Mouse (Mus musculus): ENCODE results near the gene Nostrin. TPM values are rescaled to one million over a fixed set of nuclear protein-coding genes. Genes with fewer than 3 reads are reported as not detected.

Nostrin gene
- polyA plus RNA-seq, 1 experiment from 2014 or later: 10.3 TPM

GRCm38 (mm10) chr2:69205185-69205584 lies 69.6 kb downstream of the Nostrin start:
- DNase-seq (ENCODE audit: low spot score): peak; percentile 34
- H3K27ac ChIP-seq: peak overlapping the region; percentile 88
- 10% methylated on average over 6 of the region's 6 CpGs for WGBS

GRCm38 (mm10) chr2:69205791-69206351 lies 70.3 kb downstream of the Nostrin start, which contains the start of gene Spc25:
Spc25 (minus strand) TSS chr2:69206194.
- Histone ChIP-seq H3K4me2 (ENCODE audit: low read length) (peak within 1 kb of the TSS; percentile 78), H3K4me3 (replicated peaks; ENCODE audit: low read depth, low read length) (peak within 1 kb of the TSS; percentile 76), H3K4me1 (replicated peaks; ENCODE audit: insufficient read depth, low read length) (no peaks in the 10 kb centered on the region), H3K27me3 (ENCODE audit: insufficient read depth, low read length) (no peaks in the 10 kb centered on the region), H3K9ac (ENCODE audit: low read depth, low read length) (peak within 1 kb of the TSS; percentile 76), H3K36me3 (ENCODE audit: insufficient read depth, low read length) (peaks cover 9% of the 10 kb centered on the region; the same call in 1 of the 2 replicates), H3K27ac (peak within 1 kb of the TSS; percentile 88), H3K9me3 (replicated peaks; ENCODE audit: low read length) (no peaks in the 10 kb centered on the region)
- DNase-seq (ENCODE audit: low spot score) (peak; percentile 99), ATAC-seq (replicated peaks; ENCODE audit: low FRiP score, low read depth) (peak; percentile 98)
- TF ChIP-seq CTCF (IDR thresholded peaks at IDR 0.05; ENCODE audit: low read depth): peak; percentile 47
- under 1% methylated on average over 46 of the region's 46 CpGs for WGBS

More at GRCm38 (mm10) chr2:69205185-69205584, 69.6 kb downstream of the Nostrin start:
- no peaks in the 10 kb centered on the region for H3K9me3 ChIP-seq (replicated peaks; ENCODE audit: low read length)
- peaks cover 9% of the 10 kb centered on the region; the same call in 1 of the 2 replicates for H3K36me3 ChIP-seq (ENCODE audit: insufficient read depth, low read length)
- no peak for ATAC-seq (replicated peaks; ENCODE audit: low FRiP score, low read depth)
- H3K27me3 ChIP-seq (ENCODE audit: insufficient read depth, low read length): no peaks in the 10 kb centered on the region
- H3K4me1 ChIP-seq (replicated peaks; ENCODE audit: insufficient read depth, low read length): no peaks in the 10 kb centered on the region
- peak overlapping the region; percentile 78 for H3K4me2 ChIP-seq (ENCODE audit: low read length)
- H3K4me3 ChIP-seq (replicated peaks; ENCODE audit: low read depth, low read length): peak overlapping the region; percentile 76
- TF ChIP-seq CTCF (IDR thresholded peaks at IDR 0.05; ENCODE audit: low read depth): no peak
- H3K9ac ChIP-seq (ENCODE audit: low read depth, low read length): peak overlapping the region; percentile 76

- peak overlapping the region; percentile 76; the same call in 1 of the 2 replicates for H3K4me3 ChIP-seq (replicated peaks; ENCODE audit: low read depth, low read length)
- ATAC-seq (replicated peaks; ENCODE audit: low FRiP score, low read depth) (no peak), DNase-seq (ENCODE audit: low spot score) (peak; percentile 25)
- H3K27me3 ChIP-seq (ENCODE audit: insufficient read depth, low read length): no peaks in the 10 kb centered on the region
- H3K4me1 ChIP-seq (replicated peaks; ENCODE audit: insufficient read depth, low read length): no peaks in the 10 kb centered on the region
- peak overlapping the region; percentile 36; the same call in 1 of the 2 replicates for H3K4me2 ChIP-seq (ENCODE audit: low read length)
- no peak for TF ChIP-seq CTCF (IDR thresholded peaks at IDR 0.05; ENCODE audit: low read depth)
- H3K9me3 ChIP-seq (replicated peaks; ENCODE audit: low read length): no peaks in the 10 kb centered on the region
- WGBS: 18% methylated on average over 7 of the region's 7 CpGs
- peaks cover 9% of the 10 kb centered on the region; the same call in 1 of the 2 replicates for H3K36me3 ChIP-seq (ENCODE audit: insufficient read depth, low read length)
- H3K9ac ChIP-seq (ENCODE audit: low read depth, low read length): no peak overlapping the region
- H3K27ac ChIP-seq: no peak overlapping the region
Observed at GRCm38 (mm10) chr2:69206523-69206922, 70.9 kb downstream of the Nostrin start.

- Histone ChIP-seq H3K9ac (ENCODE audit: low read depth, low read length) (no peak overlapping the region), H3K4me3 (replicated peaks; ENCODE audit: low read depth, low read length) (no peak overlapping the region), H3K36me3 (ENCODE audit: insufficient read depth, low read length) (no peaks in the 10 kb centered on the region), H3K4me1 (replicated peaks; ENCODE audit: insufficient read depth, low read length) (no peaks in the 10 kb centered on the region), H3K4me2 (ENCODE audit: low read length) (no peak overlapping the region), H3K27ac (no peak overlapping the region), H3K27me3 (ENCODE audit: insufficient read depth, low read length) (no peaks in the 10 kb centered on the region), H3K9me3 (replicated peaks; ENCODE audit: low read length) (no peaks in the 10 kb centered on the region)
- no peak for TF ChIP-seq CTCF (IDR thresholded peaks at IDR 0.05; ENCODE audit: low read depth)
- ATAC-seq (replicated peaks; ENCODE audit: low FRiP score, low read depth): no peak
- 83% methylated on average over 3 of the region's 3 CpGs for WGBS
- no peak for DNase-seq (ENCODE audit: low spot score)
Observed at GRCm38 (mm10) chr2:69209684-69210083, 74.1 kb downstream of the Nostrin start.

DNA sequence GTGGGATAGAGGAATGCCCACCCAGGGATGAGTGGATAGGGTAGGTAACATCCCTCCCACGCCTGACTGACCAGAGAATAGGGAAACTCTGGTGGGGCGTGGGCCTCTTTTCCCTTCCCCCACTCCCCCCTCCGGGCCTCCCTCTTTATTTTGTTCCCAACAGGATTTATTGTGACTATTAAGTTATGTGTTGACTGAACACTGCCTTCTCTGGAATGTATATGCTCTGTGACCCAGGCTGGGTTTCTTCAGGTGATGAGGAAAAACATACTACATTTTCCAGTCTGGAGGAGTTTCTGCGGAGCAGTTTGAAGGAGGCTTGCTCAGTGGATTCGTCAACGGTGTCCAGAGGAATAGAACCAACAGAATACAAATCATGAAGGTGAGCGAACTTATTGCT lies 75.2 kb downstream of the Nostrin start, which contains the start of gene G6pc2:
Gene G6pc2 (plus strand): TSS at position 301 of the 400 bp plus-strand sequence.
- no peak within 1 kb of the TSS for H3K9ac ChIP-seq (ENCODE audit: low read depth, low read length)
- no peak within 1 kb of the TSS for H3K4me3 ChIP-seq (replicated peaks; ENCODE audit: low read depth, low read length)
- DNase-seq (ENCODE audit: low spot score) (peak; percentile 17), ATAC-seq (replicated peaks; ENCODE audit: low FRiP score, low read depth) (no peak)
- H3K27me3 ChIP-seq (ENCODE audit: insufficient read depth, low read length): no peaks in the 10 kb centered on the region
- H3K9me3 ChIP-seq (replicated peaks; ENCODE audit: low read length): no peaks in the 10 kb centered on the region
- H3K4me1 ChIP-seq (replicated peaks; ENCODE audit: insufficient read depth, low read length): no peaks in the 10 kb centered on the region; the same call in 1 of the 2 replicates
- H3K27ac ChIP-seq: no peak within 1 kb of the TSS; the same call in 1 of the 2 replicates
- no peaks in the 10 kb centered on the region for H3K36me3 ChIP-seq (ENCODE audit: insufficient read depth, low read length)
- no peak within 1 kb of the TSS for H3K4me2 ChIP-seq (ENCODE audit: low read length)
- no peak for TF ChIP-seq CTCF (IDR thresholded peaks at IDR 0.05; ENCODE audit: low read depth)
- 39% methylated on average over 7 of the region's 7 CpGs for WGBS

DNA sequence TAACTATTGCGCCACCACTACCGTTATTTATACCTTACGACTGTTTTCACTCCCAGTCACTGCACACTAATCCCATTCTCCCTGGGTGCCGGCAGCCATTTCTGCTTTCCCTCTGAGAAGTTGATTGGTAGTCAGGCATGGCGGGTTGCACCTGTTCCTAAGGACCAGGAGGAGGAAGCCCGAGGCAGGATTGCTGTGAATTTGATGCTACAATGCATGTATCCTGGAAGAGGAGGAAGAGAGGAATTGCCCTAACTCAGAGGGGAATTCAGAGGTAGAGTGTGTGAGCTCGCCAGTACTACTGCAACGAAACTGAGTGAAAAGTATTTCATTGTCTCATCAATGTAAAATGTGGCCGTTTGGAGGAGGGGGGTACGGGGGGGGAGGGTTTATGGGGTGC lies 77.1 kb downstream of the Nostrin start:
- no peaks in the 10 kb centered on the region for H3K9me3 ChIP-seq (replicated peaks; ENCODE audit: low read length)
- no peak for TF ChIP-seq CTCF (IDR thresholded peaks at IDR 0.05; ENCODE audit: low read depth)
- no peak overlapping the region for H3K9ac ChIP-seq (ENCODE audit: low read depth, low read length)
- no peak overlapping the region for H3K4me2 ChIP-seq (ENCODE audit: low read length)
- H3K27me3 ChIP-seq (ENCODE audit: insufficient read depth, low read length): no peaks in the 10 kb centered on the region
- H3K4me3 ChIP-seq (replicated peaks; ENCODE audit: low read depth, low read length): no peak overlapping the region
- DNase-seq (ENCODE audit: low spot score): no peak
- no peaks in the 10 kb centered on the region for H3K36me3 ChIP-seq (ENCODE audit: insufficient read depth, low read length)
- no peak overlapping the region for H3K27ac ChIP-seq
- ATAC-seq (replicated peaks; ENCODE audit: low FRiP score, low read depth): no peak
- 65% methylated on average over 10 of the region's 10 CpGs for WGBS
- H3K4me1 ChIP-seq (replicated peaks; ENCODE audit: insufficient read depth, low read length): no peaks in the 10 kb centered on the region; the same call in 1 of the 2 replicates
